Comparison of ENCODE assay signal across 12 mouse cellular contexts in genomic region chr12:97750166-97750565, GRCm38 (mm10).
"Had no signal": no experiment of that assay in that cellular context is flagged by ENCODE, and none has a peak within 500 bp of the region (broad histone marks: within the 10 kb centered on the region; RNA-seq: fewer than 3 reads in every experiment).

No protein-coding gene starts in this region.

- H3K9me3 ChIP-seq: kidney, embryonic 15.5 days; limb, embryonic 13.5 days; midbrain, embryonic 12.5 days; neural tube, embryonic 13.5 days had no signal

- H3K27ac ChIP-seq: kidney, embryonic 15.5 days; limb, embryonic 13.5 days; liver, embryonic 14.5 days; midbrain, embryonic 12.5 days; neural tube, embryonic 13.5 days had no signal

- H3K4me2 ChIP-seq: kidney, embryonic 15.5 days; limb, embryonic 13.5 days; midbrain, embryonic 12.5 days; neural tube, embryonic 13.5 days had no signal

- DNase-seq: kidney, adult 2 months; kidney, postnatal 14 days; lung, adult 18-20 months; retina, postnatal 1 day; right cerebral cortex, postnatal 14 days; thymus, postnatal 4 days had no signal

- H3K27me3 ChIP-seq: kidney, embryonic 15.5 days; limb, embryonic 13.5 days; midbrain, embryonic 12.5 days; neural tube, embryonic 13.5 days had no signal

- ATAC-seq: midbrain, embryonic 16.5 days had no signal

- H3K9ac ChIP-seq: kidney, embryonic 15.5 days; limb, embryonic 13.5 days; liver, embryonic 14.5 days; midbrain, embryonic 12.5 days; neural tube, embryonic 13.5 days had no signal

- H3K4me1 ChIP-seq: kidney, embryonic 15.5 days; limb, embryonic 13.5 days; midbrain, embryonic 12.5 days; neural tube, embryonic 13.5 days had no signal

- H3K36me3 ChIP-seq: kidney, embryonic 15.5 days; limb, embryonic 13.5 days; midbrain, embryonic 12.5 days; neural tube, embryonic 13.5 days had no signal

- H3K4me3 ChIP-seq: kidney, embryonic 15.5 days; limb, embryonic 13.5 days; midbrain, embryonic 12.5 days; neural tube, embryonic 13.5 days had no signal
